In the genomic region with DNA sequence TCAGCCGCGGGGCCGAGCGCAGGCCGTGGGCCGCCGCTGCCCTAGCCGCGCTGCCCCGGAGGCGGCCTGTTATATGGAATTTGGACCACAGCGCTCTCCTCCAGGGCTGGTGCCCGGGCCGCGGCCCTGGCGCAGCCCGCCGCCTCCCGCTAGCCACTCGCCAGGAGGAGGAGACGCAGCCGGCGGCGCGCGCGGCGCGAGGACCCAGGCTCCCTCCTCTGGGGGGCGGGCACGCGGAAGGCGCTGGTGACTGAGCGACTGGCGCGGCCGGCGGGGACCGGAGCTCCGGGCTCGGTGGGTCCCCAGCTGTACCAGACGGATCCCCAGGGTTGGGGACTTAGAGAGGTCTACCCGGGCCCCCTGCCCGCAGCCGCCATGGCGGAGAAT, we compare ENCODE assay signal across 8 mouse cellular contexts. TPM values are rescaled to one million over a fixed set of nuclear protein-coding genes. Genes with fewer than 3 reads are reported as not detected.
DNase-seq lines count a peak whose midpoint lies in the region; ATAC-seq and TF ChIP-seq lines count a peak whose summit lies in the region.

No protein-coding gene starts in this region.

- peaks cover 15% of the 10 kb centered on the region for H3K36me3 ChIP-seq in ES-E14 (ENCODE audit: control insufficient read depth, insufficient read depth, low read length, poor library complexity, severe bottlenecking)
- no peaks in the 10 kb centered on the region for H3K36me3 ChIP-seq in forebrain, embryonic 11.5 days (ENCODE audit: control insufficient read depth, insufficient read depth, low read length)
- peaks cover 35% of the 10 kb centered on the region for H3K36me3 ChIP-seq in hindbrain, embryonic 10.5 days
- peaks cover 29% of the 10 kb centered on the region for H3K36me3 ChIP-seq in midbrain, embryonic 10.5 days
- H3K36me3 ChIP-seq in spleen, adult 2 months (ENCODE audit: control insufficient read depth, insufficient read depth, low read length), result peaks cover 4% of the 10 kb centered on the region; the same call in 1 of the 2 replicates

- in situ Hi-C loops in ES-E14 (cut with MboI; ENCODE audit: low sequenced_read_pairs in 2 of 2, unreplicated experiment in 2 of 2), result no loop called here

- under 1% methylated on average over 29 of the region's 46 CpGs for whole genome bisulfite sequencing in forebrain, embryonic 11.5 days
- whole genome bisulfite sequencing in hindbrain, embryonic 10.5 days, result under 1% methylated on average over 45 of the region's 46 CpGs
- WGBS in midbrain, embryonic 10.5 days, result under 1% methylated on average over 46 of the region's 46 CpGs
- WGBS in spleen, adult 2 months, result 1% methylated on average over 45 of the region's 46 CpGs

- TF ChIP-seq POLR2A in spleen, adult 2 months (IDR thresholded peaks at IDR 0.05; ENCODE audit: low read depth, low read length), result peak; percentile 9; the same call in 1 of the 2 replicates

- no peaks in the 10 kb centered on the region for H3K27me3 ChIP-seq in forebrain, embryonic 11.5 days (ENCODE audit: control insufficient read depth, insufficient read depth, low read length)
- no peaks in the 10 kb centered on the region for H3K27me3 ChIP-seq in hindbrain, embryonic 10.5 days (ENCODE audit: insufficient read depth, poor library complexity, severe bottlenecking)
- no peaks in the 10 kb centered on the region for H3K27me3 ChIP-seq in midbrain, embryonic 10.5 days (ENCODE audit: low read depth, poor library complexity, severe bottlenecking)
- no peaks in the 10 kb centered on the region for H3K27me3 ChIP-seq in spleen, adult 2 months (ENCODE audit: control insufficient read depth, insufficient read depth, low read length)

- peak overlapping the region; percentile 98 for H3K27ac ChIP-seq in ES-E14 (ENCODE audit: insufficient read depth, low read depth, low read length, poor library complexity, severe bottlenecking)
- peak overlapping the region; percentile 100 for H3K27ac ChIP-seq in forebrain, embryonic 11.5 days (ENCODE audit: low read depth, low read length)
- H3K27ac ChIP-seq in hindbrain, embryonic 10.5 days, result peak overlapping the region; percentile 98
- peak overlapping the region; percentile 99 for H3K27ac ChIP-seq in midbrain, embryonic 10.5 days (replicated peaks)
- peak overlapping the region; percentile 99 for H3K27ac ChIP-seq in spleen, adult 2 months (ENCODE audit: insufficient read depth, low read length)

- H3K4me2 ChIP-seq in forebrain, embryonic 11.5 days (ENCODE audit: low read depth, low read length, severe bottlenecking), result peak overlapping the region; percentile 97

- no peak for DNase-seq in ES-E14 (ENCODE audit: low read depth, low spot score)
- DNase-seq in brain, adult 2 months (ENCODE audit: low read depth, low spot score), result peak; percentile 86
- DNase-seq in forebrain, embryonic 11.5 days (ENCODE audit: low spot score), result peak; percentile 83
- DNase-seq in hindbrain, embryonic 10.5 days (ENCODE audit: low spot score), result peak; percentile 66
- peak; percentile 82 to 83 for DNase-seq in layer of hippocampus, postnatal 36 days
- DNase-seq in midbrain, embryonic 10.5 days (ENCODE audit: low spot score), result no peak
- peak in 1 of 2 experiments; percentile 81 for DNase-seq in spleen, adult 2 months (ENCODE audit: low read depth in 1 of 2, low spot score in 2 of 2)
- DNase-seq in yolk sac, embryonic 10.5 days (ENCODE audit: low spot score), result no peak

- H3K4me1 ChIP-seq in ES-E14 (ENCODE audit: control insufficient read depth in 2 of 2, insufficient read depth in 2 of 2, low read length in 2 of 2, poor library complexity in 1 of 2), result peaks cover 14 to 16% of the 10 kb centered on the region in 2 experiments
- H3K4me1 ChIP-seq in forebrain, embryonic 11.5 days (replicated peaks; ENCODE audit: control insufficient read depth, insufficient read depth, low read length), result peaks cover 23% of the 10 kb centered on the region
- peaks cover 55% of the 10 kb centered on the region for H3K4me1 ChIP-seq in hindbrain, embryonic 10.5 days (replicated peaks)
- H3K4me1 ChIP-seq in midbrain, embryonic 10.5 days, result peaks cover 47% of the 10 kb centered on the region
- H3K4me1 ChIP-seq in spleen, adult 2 months (ENCODE audit: control insufficient read depth, insufficient read depth, insufficient read length), result peaks cover 22% of the 10 kb centered on the region

- ATAC-seq in forebrain, embryonic 11.5 days (replicated peaks; ENCODE audit: low FRiP score), result no peak

- peak overlapping the region; percentile 96 for H3K9ac ChIP-seq in ES-E14 (ENCODE audit: insufficient read depth, low read depth, low read length, poor library complexity, severe bottlenecking)
- peak overlapping the region; percentile 97 for H3K9ac ChIP-seq in forebrain, embryonic 11.5 days (ENCODE audit: low read length)

- peak overlapping the region; percentile 76 to 92 for H3K4me3 ChIP-seq in ES-E14 (ENCODE audit: insufficient read depth in 1 of 2, low read depth in 1 of 2, low read length in 2 of 2, poor library complexity in 1 of 2, severe bottlenecking in 1 of 2)
- H3K4me3 ChIP-seq in forebrain, embryonic 11.5 days (ENCODE audit: low read depth, low read length), result peak overlapping the region; percentile 91
- H3K4me3 ChIP-seq in hindbrain, embryonic 10.5 days, result peak overlapping the region; percentile 99
- H3K4me3 ChIP-seq in midbrain, embryonic 10.5 days, result peak overlapping the region; percentile 91
- peak overlapping the region; percentile 65 for H3K4me3 ChIP-seq in spleen, adult 2 months (ENCODE audit: extremely low read depth, insufficient read depth, insufficient read length)

- no peaks in the 10 kb centered on the region for H3K9me3 ChIP-seq in ES-E14 (ENCODE audit: control insufficient read depth, insufficient read depth, low read depth, low read length)
- H3K9me3 ChIP-seq in forebrain, embryonic 11.5 days (ENCODE audit: control insufficient read depth, low read length), result no peaks in the 10 kb centered on the region
- H3K9me3 ChIP-seq in hindbrain, embryonic 10.5 days, result no peaks in the 10 kb centered on the region
- H3K9me3 ChIP-seq in midbrain, embryonic 10.5 days (replicated peaks), result no peaks in the 10 kb centered on the region

- TF ChIP-seq CTCF in spleen, adult 2 months (IDR thresholded peaks at IDR 0.05; ENCODE audit: extremely low read depth, insufficient read depth, insufficient read length, insufficient replicate concordance), result no peak

TF ChIP-seq in ES-E14, 5 proteins besides CTCF, POLR2A, EP300 and RAD21:
- TF ChIP-seq ZNF384 (IDR thresholded peaks at IDR 0.05; ENCODE audit: low read depth, low read length) (no peak), HCFC1 (IDR thresholded peaks at IDR 0.05; ENCODE audit: borderline replicate concordance, insufficient read depth, low read length) (no peak; the same call in 1 of the 2 replicates), ZC3H11A (IDR thresholded peaks at IDR 0.05; ENCODE audit: borderline replicate concordance, low read depth, low read length) (no peak), CHD2 (IDR thresholded peaks at IDR 0.05; ENCODE audit: low read depth, low read length) (no peak), MAFK (IDR thresholded peaks at IDR 0.05; ENCODE audit: insufficient read depth, low read depth, low read length) (no peak)

RNA-seq across cellular contexts. Expression of a gene that starts 0.6 kb away (rescaled TPM):
- total RNA-seq in ES-E14 (2012; rRNA removed), result 26.1 and 33.2 TPM in 2 replicates
- 30.7 and 39.5 TPM in 2 replicates for polyA plus RNA-seq in forebrain, embryonic 11.5 days (2014; fragmentation: Nextera tagmentation; extraction: Ambion mirVana)
- 26.5 and 30.0 TPM in 2 replicates for polyA plus RNA-seq in hindbrain, embryonic 10.5 days (2016; fragmentation: Nextera tagmentation; extraction: Ambion mirVana)
- total RNA-seq in layer of hippocampus, postnatal 36 days (2021), result 100 to 1,000 TPM; 105 TPM
- 24.6 and 27.8 TPM in 2 replicates for polyA plus RNA-seq in midbrain, embryonic 10.5 days (2016; fragmentation: Nextera tagmentation; extraction: Ambion mirVana)
- polyA plus RNA-seq in spleen, adult 2 months (2012; rRNA removed), result 47.1 and 58.4 TPM in 2 replicates

Comparison
In these comparisons a context has a peak if more than half of its experiments do, and no peak if none do; other contexts are left out.
1. DNase-seq: peak in brain, adult 2 months (single experiment), forebrain, embryonic 11.5 days (single experiment), hindbrain, embryonic 10.5 days (single experiment) and layer of hippocampus, postnatal 36 days (2 of 2); none in ES-E14 (single experiment), midbrain, embryonic 10.5 days (single experiment) and yolk sac, embryonic 10.5 days (single experiment).
2. Peak in every context shown above with its lines, with median percentiles within 50 percentile points of each other: H3K27ac ChIP-seq and H3K4me3 ChIP-seq.